Mouse (Mus musculus): Measurements from ENCODE around the gene Atp8a2.

DNA sequence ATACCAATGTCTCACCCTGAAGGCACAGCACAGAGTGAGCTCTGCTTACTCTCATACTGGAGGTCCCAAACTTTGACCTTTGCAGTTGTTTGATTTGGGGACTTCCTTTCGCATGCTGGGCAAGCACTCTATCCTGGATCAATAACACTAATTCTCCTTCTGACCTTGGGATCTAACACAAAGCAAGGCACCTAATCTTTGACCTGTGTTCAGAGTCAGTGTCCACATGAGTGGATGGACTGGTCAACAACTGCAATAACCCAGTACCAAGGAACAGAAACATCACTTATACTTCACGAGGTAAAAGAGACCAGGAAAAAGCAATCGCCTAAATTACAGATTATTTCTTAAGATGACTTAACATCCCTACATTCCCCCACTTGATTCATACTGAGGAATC lies 136.0 kb downstream of the Atp8a2 start:
- TF ChIP-seq TAL1 (IDR thresholded peaks at IDR 0.05; ENCODE audit: low read length), result no peak
- no peak for TF ChIP-seq GATA1 (IDR thresholded peaks at IDR 0.05; ENCODE audit: low read length)
